Mouse (Mus musculus): ENCODE data around the gene Pik3c2b. TPM values are rescaled to one million over a fixed set of nuclear protein-coding genes. Genes with fewer than 3 reads are reported as not detected.

The Pik3c2b gene
- polyA plus RNA-seq, 1 experiment from 2014 or later: 9.1 TPM

- no peak overlapping the region for H3K27ac ChIP-seq (ENCODE audit: low read depth, low read length)
- no peaks in the 10 kb centered on the region for H3K9me3 ChIP-seq (ENCODE audit: control insufficient read depth, low read length)
- H3K4me3 ChIP-seq (ENCODE audit: low read length): no peak overlapping the region
- ATAC-seq (ENCODE audit: low FRiP score, low TSS enrichment): no peak
- no peak overlapping the region for H3K9ac ChIP-seq (ENCODE audit: low read depth, low read length)
- peaks cover 56% of the 10 kb centered on the region for H3K36me3 ChIP-seq (ENCODE audit: control insufficient read depth, insufficient read depth, low read length)
- peaks cover 8% of the 10 kb centered on the region for H3K4me1 ChIP-seq (ENCODE audit: control insufficient read depth, insufficient read depth, low read length)
- no peak overlapping the region for H3K4me2 ChIP-seq (replicated peaks; ENCODE audit: low read depth, low read length)
- 89% methylated on average over 1 of the region's 1 CpGs for whole genome bisulfite sequencing
- H3K27me3 ChIP-seq (ENCODE audit: control insufficient read depth, insufficient read depth, low read length): no peaks in the 10 kb centered on the region
These were observed 92.9 kb downstream of the Pik3c2b start for GRCm38 (mm10) chr1:133138401-133138800.

- Histone ChIP-seq H3K4me3 (ENCODE audit: low read length) (no peak overlapping the region), H3K9me3 (ENCODE audit: control insufficient read depth, low read length) (peaks cover 3% of the 10 kb centered on the region; the same call in 1 of the 2 replicates), H3K4me1 (ENCODE audit: control insufficient read depth, insufficient read depth, low read length) (no peaks in the 10 kb centered on the region), H3K27me3 (ENCODE audit: control insufficient read depth, insufficient read depth, low read length) (no peaks in the 10 kb centered on the region), H3K4me2 (replicated peaks; ENCODE audit: low read depth, low read length) (no peak overlapping the region), H3K9ac (ENCODE audit: low read depth, low read length) (no peak overlapping the region), H3K27ac (ENCODE audit: low read depth, low read length) (no peak overlapping the region), H3K36me3 (ENCODE audit: control insufficient read depth, insufficient read depth, low read length) (no peaks in the 10 kb centered on the region; the same call in 1 of the 2 replicates)
- 62% methylated on average over 22 of the region's 22 CpGs for WGBS
- ATAC-seq (ENCODE audit: low FRiP score, low TSS enrichment): peak; percentile 80
These were observed 100.8 kb downstream of the Pik3c2b start for GRCm38 (mm10) chr1:133146014-133147009.

GRCm38 (mm10) chr1:133147324-133147723 lies 101.9 kb downstream of the Pik3c2b start:
- peaks cover 3% of the 10 kb centered on the region; the same call in 1 of the 2 replicates for H3K9me3 ChIP-seq (ENCODE audit: control insufficient read depth, low read length)
- H3K4me1 ChIP-seq (ENCODE audit: control insufficient read depth, insufficient read depth, low read length): no peaks in the 10 kb centered on the region
- H3K27me3 ChIP-seq (ENCODE audit: control insufficient read depth, insufficient read depth, low read length): no peaks in the 10 kb centered on the region
- H3K4me3 ChIP-seq (ENCODE audit: low read length): no peak overlapping the region
- H3K27ac ChIP-seq (ENCODE audit: low read depth, low read length): no peak overlapping the region
- H3K36me3 ChIP-seq (ENCODE audit: control insufficient read depth, insufficient read depth, low read length): no peaks in the 10 kb centered on the region
- WGBS: 79% methylated on average over 5 of the region's 5 CpGs
- no peak for ATAC-seq (ENCODE audit: low FRiP score, low TSS enrichment)
- H3K9ac ChIP-seq (ENCODE audit: low read depth, low read length): no peak overlapping the region
- no peak overlapping the region for H3K4me2 ChIP-seq (replicated peaks; ENCODE audit: low read depth, low read length)

- H3K9me3 ChIP-seq (ENCODE audit: control insufficient read depth, low read length): peaks cover 3% of the 10 kb centered on the region; the same call in 1 of the 2 replicates
- no peak overlapping the region for H3K27ac ChIP-seq (ENCODE audit: low read depth, low read length)
- H3K36me3 ChIP-seq (ENCODE audit: control insufficient read depth, insufficient read depth, low read length): no peaks in the 10 kb centered on the region
- 91% methylated on average over 8 of the region's 8 CpGs for WGBS
- H3K4me3 ChIP-seq (ENCODE audit: low read length): no peak overlapping the region
- ATAC-seq (ENCODE audit: low FRiP score, low TSS enrichment): no peak
- H3K27me3 ChIP-seq (ENCODE audit: control insufficient read depth, insufficient read depth, low read length): no peaks in the 10 kb centered on the region
- H3K9ac ChIP-seq (ENCODE audit: low read depth, low read length): no peak overlapping the region
- no peaks in the 10 kb centered on the region for H3K4me1 ChIP-seq (ENCODE audit: control insufficient read depth, insufficient read depth, low read length)
- H3K4me2 ChIP-seq (replicated peaks; ENCODE audit: low read depth, low read length): no peak overlapping the region
These were observed 102.7 kb downstream of the Pik3c2b start for GRCm38 (mm10) chr1:133148122-133148521.

- WGBS: 89% methylated on average over 2 of the region's 2 CpGs
- Histone ChIP-seq H3K4me3 (ENCODE audit: low read length) (no peak overlapping the region), H3K27ac (ENCODE audit: low read depth, low read length) (no peak overlapping the region)
These were observed 105.1 kb downstream of the Pik3c2b start for GRCm38 (mm10) chr1:133150556-133150955.

GRCm38 (mm10) chr1:133152213-133152612 lies 106.7 kb downstream of the Pik3c2b start:
- H3K9me3 ChIP-seq (ENCODE audit: control insufficient read depth, low read length): peaks cover 3% of the 10 kb centered on the region; the same call in 1 of the 2 replicates
- H3K4me3 ChIP-seq (ENCODE audit: low read length): no peak overlapping the region
- ATAC-seq (ENCODE audit: low FRiP score, low TSS enrichment): no peak
- WGBS: 89% methylated on average over 3 of the region's 3 CpGs
- H3K27me3 ChIP-seq (ENCODE audit: control insufficient read depth, insufficient read depth, low read length): no peaks in the 10 kb centered on the region
- H3K36me3 ChIP-seq (ENCODE audit: control insufficient read depth, insufficient read depth, low read length): no peaks in the 10 kb centered on the region
- H3K4me1 ChIP-seq (ENCODE audit: control insufficient read depth, insufficient read depth, low read length): no peaks in the 10 kb centered on the region
- no peak overlapping the region for H3K9ac ChIP-seq (ENCODE audit: low read depth, low read length)
- no peak overlapping the region for H3K27ac ChIP-seq (ENCODE audit: low read depth, low read length)
- H3K4me2 ChIP-seq (replicated peaks; ENCODE audit: low read depth, low read length): no peak overlapping the region

More at GRCm38 (mm10) chr1:133150556-133150955, 105.1 kb downstream of the Pik3c2b start:
- Histone ChIP-seq H3K36me3 (ENCODE audit: control insufficient read depth, insufficient read depth, low read length) (no peaks in the 10 kb centered on the region), H3K27me3 (ENCODE audit: control insufficient read depth, insufficient read depth, low read length) (no peaks in the 10 kb centered on the region), H3K4me1 (ENCODE audit: control insufficient read depth, insufficient read depth, low read length) (no peaks in the 10 kb centered on the region), H3K9me3 (ENCODE audit: control insufficient read depth, low read length) (peaks cover 3% of the 10 kb centered on the region; the same call in 1 of the 2 replicates), H3K4me2 (replicated peaks; ENCODE audit: low read depth, low read length) (no peak overlapping the region), H3K9ac (ENCODE audit: low read depth, low read length) (no peak overlapping the region)
- ATAC-seq (ENCODE audit: low FRiP score, low TSS enrichment): no peak

- no peak overlapping the region for H3K4me3 ChIP-seq (ENCODE audit: low read length)
- no peak overlapping the region for H3K9ac ChIP-seq (ENCODE audit: low read depth, low read length)
- H3K9me3 ChIP-seq (ENCODE audit: control insufficient read depth, low read length): no peaks in the 10 kb centered on the region
- WGBS: 84% methylated on average over 6 of the region's 6 CpGs
- no peaks in the 10 kb centered on the region for H3K27me3 ChIP-seq (ENCODE audit: control insufficient read depth, insufficient read depth, low read length)
- no peak overlapping the region for H3K27ac ChIP-seq (ENCODE audit: low read depth, low read length)
- H3K4me2 ChIP-seq (replicated peaks; ENCODE audit: low read depth, low read length): no peak overlapping the region
- H3K36me3 ChIP-seq (ENCODE audit: control insufficient read depth, insufficient read depth, low read length): no peaks in the 10 kb centered on the region
- ATAC-seq (ENCODE audit: low FRiP score, low TSS enrichment): no peak
- H3K4me1 ChIP-seq (ENCODE audit: control insufficient read depth, insufficient read depth, low read length): no peaks in the 10 kb centered on the region
These were observed 109.8 kb downstream of the Pik3c2b start for GRCm38 (mm10) chr1:133155270-133155669.

Data from kidney, embryonic 14.5 days (tissue).